Mouse (Mus musculus) MEL (cell line): Measurements from ENCODE around the gene Spata7. TPM values are rescaled to one million over a fixed set of nuclear protein-coding genes. Genes with fewer than 3 reads are reported as not detected.

Experiments used
- DNase-seq: peaks from one replicate; pipeline ENCODE4 v3.0.0; 2011; ENCODE audit warnings: low read depth, low spot score
- H3K27ac ChIP-seq: 2 replicates; pipeline ENCODE4 v1.5.1; 2012; ENCODE audit warnings: low read depth, mild to moderate bottlenecking, control low read depth, low read length, moderate library complexity; ENCODE audit not compliant: control insufficient read depth
- H3K27me3 ChIP-seq, 2 experiments: fragments of 150-350 bp in 1 of 2; sonication (generic) in 1 of 2; 2 replicates each; pipeline ENCODE4 v1.6.1; 2012; ENCODE audit warnings: low read length in 2 of 2, mild to moderate bottlenecking in 2 of 2, improper control_type of control experiment in 1 of 2, moderate library complexity in 1 of 2; ENCODE audit not compliant: insufficient read depth in 2 of 2, control insufficient read depth in 1 of 2
- H3K36me3 ChIP-seq, 2 experiments: 2 replicates each; pipeline ENCODE4 v1.6.1; 2012 to 2014; ENCODE audit warnings: low read length in 2 of 2, improper control_type of control experiment in 1 of 2, inconsistent platforms in 1 of 2, mild to moderate bottlenecking in 1 of 2; ENCODE audit not compliant: insufficient read depth in 2 of 2, control insufficient read depth in 1 of 2
- H3K4me1 ChIP-seq, 2 experiments: fragments of 150-350 bp in 1 of 2; sonication (generic) in 1 of 2; 2 replicates each; pipeline ENCODE4 v1.6.1; 2012; ENCODE audit warnings: low read length in 2 of 2, improper control_type of control experiment in 1 of 2, mild to moderate bottlenecking in 1 of 2; ENCODE audit not compliant: insufficient read depth in 2 of 2, control insufficient read depth in 1 of 2
- H3K4me3 ChIP-seq, 2 experiments: fragments of 150-350 bp in 1 of 2; sonication (generic) in 1 of 2; 2 replicates each; pipeline ENCODE4 v1.5.1; 2012; ENCODE audit warnings: low read depth in 2 of 2, low read length in 2 of 2, mild to moderate bottlenecking in 2 of 2, moderate library complexity in 2 of 2, control low read depth in 1 of 2, improper control_type of control experiment in 1 of 2; ENCODE audit not compliant: control insufficient read depth in 1 of 2, insufficient read depth in 1 of 2
- H3K79me2 ChIP-seq: 2 replicates; pipeline ENCODE4 v1.6.1; 2012; ENCODE audit warnings: mild to moderate bottlenecking, low read length, moderate library complexity; ENCODE audit not compliant: control insufficient read depth, poor library complexity, insufficient read depth
- H3K9ac ChIP-seq: 2 replicates; pipeline ENCODE4 v1.6.1; 2012; ENCODE audit warnings: low read depth, mild to moderate bottlenecking, control low read depth, low read length, moderate library complexity; ENCODE audit not compliant: control insufficient read depth, poor library complexity, severe bottlenecking
- H3K9me3 ChIP-seq: fragments of 150-350 bp; sonication (generic); replicated peaks from 2 replicates; pipeline ENCODE4 v1.6.1; 2012; ENCODE audit warnings: mild to moderate bottlenecking, low read length, improper control_type of control experiment, moderate library complexity; ENCODE audit not compliant: insufficient read depth
- CHD1 ChIP-seq: IDR thresholded peaks from 2 replicates; pipeline ENCODE4 v1.6.1; 2012; ENCODE audit warnings: low read depth, mild to moderate bottlenecking, inconsistent platforms, low read length, improper control_type of control experiment
- ELF1 ChIP-seq: IDR thresholded peaks from 2 replicates; pipeline ENCODE4 v1.6.1; 2014; ENCODE audit warnings: low read depth, mild to moderate bottlenecking, inconsistent platforms, low read length, improper control_type of control experiment, moderate library complexity
- ETS1 ChIP-seq: IDR thresholded peaks from 2 replicates; pipeline ENCODE4 v1.6.1; 2012; ENCODE audit warnings: low read depth, mild to moderate bottlenecking, inconsistent platforms, low read length, improper control_type of control experiment, moderate library complexity
- HCFC1 ChIP-seq: IDR thresholded peaks from 2 replicates; pipeline ENCODE4 v1.6.1; 2012; ENCODE audit warnings: low read depth, mild to moderate bottlenecking, inconsistent platforms, low read length, improper control_type of control experiment, moderate library complexity
- KAT2A ChIP-seq: conservative IDR thresholded peaks from 2 replicates; pipeline ENCODE4 v1.6.1; 2012; ENCODE audit warnings: low read depth, low read length, improper control_type of control experiment, inconsistent platforms
- MAFK ChIP-seq: IDR thresholded peaks from 2 replicates; pipeline ENCODE4 v1.6.1; 2011; ENCODE audit warnings: low read depth, mild to moderate bottlenecking, low read length, improper control_type of control experiment, borderline replicate concordance
- MAX ChIP-seq: IDR thresholded peaks from 2 replicates; pipeline ENCODE4 v1.6.1; 2011; ENCODE audit warnings: low read length, improper control_type of control experiment
- MAZ ChIP-seq: IDR thresholded peaks from 2 replicates; pipeline ENCODE4 v1.6.1; 2012; ENCODE audit warnings: low read depth, mild to moderate bottlenecking, inconsistent platforms, low read length, improper control_type of control experiment
- MEF2A ChIP-seq: IDR thresholded peaks from 2 replicates; pipeline ENCODE4 v1.6.1; 2014; ENCODE audit warnings: low read depth, mild to moderate bottlenecking, inconsistent platforms, low read length, improper control_type of control experiment; ENCODE audit not compliant: poor library complexity, insufficient replicate concordance, severe bottlenecking; ENCODE audit errors: extremely low read depth
- MXI1 ChIP-seq: IDR thresholded peaks from 2 replicates; pipeline ENCODE4 v1.6.1; 2011; ENCODE audit warnings: mild to moderate bottlenecking, low read depth, low read length, improper control_type of control experiment
- MYC ChIP-seq: IDR thresholded peaks from 2 replicates; pipeline ENCODE4 v1.6.1; 2011; ENCODE audit warnings: low read depth, mild to moderate bottlenecking, low read length, improper control_type of control experiment, moderate library complexity
- NELFE ChIP-seq: IDR thresholded peaks from 2 replicates; pipeline ENCODE4 v1.6.1; 2011; ENCODE audit warnings: low read depth, low read length, improper control_type of control experiment
- NRF1 ChIP-seq: IDR thresholded peaks from 2 replicates; pipeline ENCODE4 v1.6.1; 2014; ENCODE audit warnings: low read depth, mild to moderate bottlenecking, inconsistent platforms, low read length, improper control_type of control experiment, moderate library complexity; ENCODE audit not compliant: poor library complexity, insufficient read depth, severe bottlenecking
- POLR2AphosphoS2 ChIP-seq: IDR thresholded peaks from 2 replicates; pipeline ENCODE4 v1.6.1; 2011; ENCODE audit warnings: low read length, improper control_type of control experiment
- POLR2AphosphoS5 ChIP-seq: IDR thresholded peaks from 2 replicates; pipeline ENCODE4 v1.6.1; 2012; ENCODE audit warnings: low read depth, borderline replicate concordance, mild to moderate bottlenecking, inconsistent platforms, low read length, moderate library complexity, mixed read lengths
- RAD21 ChIP-seq: IDR thresholded peaks from 2 replicates; pipeline ENCODE4 v1.6.1; 2011; ENCODE audit warnings: mild to moderate bottlenecking, low read depth, low read length, improper control_type of control experiment
- RCOR1 ChIP-seq: IDR thresholded peaks from 2 replicates; pipeline ENCODE4 v1.6.1; 2012; ENCODE audit warnings: low read depth, mild to moderate bottlenecking, inconsistent platforms, low read length, improper control_type of control experiment
- TAL1 ChIP-seq: IDR thresholded peaks from 2 replicates; pipeline ENCODE4 v1.6.1; 2012; ENCODE audit warnings: mild to moderate bottlenecking, inconsistent platforms, low read length, moderate library complexity, mixed read lengths
- TBP ChIP-seq: IDR thresholded peaks from 2 replicates; pipeline ENCODE4 v1.8.0; 2011; ENCODE audit warnings: low read depth, low read length, improper control_type of control experiment
- TCF12 ChIP-seq: IDR thresholded peaks from 2 replicates; pipeline ENCODE4 v1.6.1; 2014; ENCODE audit warnings: low read depth, mild to moderate bottlenecking, inconsistent platforms, low read length, improper control_type of control experiment, moderate library complexity
- ZC3H11A ChIP-seq: IDR thresholded peaks from 2 replicates; pipeline ENCODE4 v1.6.1; 2012; ENCODE audit warnings: low read depth, mild to moderate bottlenecking, inconsistent platforms, low read length, improper control_type of control experiment
- ZKSCAN1 ChIP-seq: IDR thresholded peaks from 2 replicates; pipeline ENCODE4 v1.6.1; 2012; ENCODE audit warnings: low read depth, mild to moderate bottlenecking, inconsistent platforms, low read length, improper control_type of control experiment, moderate library complexity
- ZMIZ1 ChIP-seq: IDR thresholded peaks from 2 replicates; pipeline ENCODE4 v1.6.1; 2012; ENCODE audit warnings: low read depth, mild to moderate bottlenecking, inconsistent platforms, low read length, improper control_type of control experiment, moderate library complexity
- ZNF384 ChIP-seq: IDR thresholded peaks from 2 replicates; pipeline ENCODE4 v1.6.1; 2012; ENCODE audit warnings: low read depth, mild to moderate bottlenecking, inconsistent platforms, low read length, improper control_type of control experiment
- polyA plus RNA-seq, 2 experiments: library from polyadenylated mRNA; stranded (reverse) in 1 of 2; unstranded in 1 of 2; fragments of >175 nt in 1 of 2; fragments of >200 nt in 1 of 2; gene quantifications; 2 replicates each; pipeline versions ENCODE4 v1.2.1 to v1.2.4; 2012; ENCODE audit warnings: low replicate concordance in 2 of 2, low read depth in 1 of 2; ENCODE audit not compliant: insufficient read length in 2 of 2, insufficient read depth in 1 of 2, missing spikeins in 1 of 2
- total RNA-seq: library from RNA; depleted of rRNA; stranded (reverse); fragments of 300-350 nt; gene quantifications from 2 replicates; pipeline ENCODE4 v1.2.3, GENCODE M21; 2012

Spata7 gene
- total and polyA plus RNA-seq, 3 experiments = 4.0 to 5.5 TPM; not detected in 1

GRCm38 (mm10) chr12:98669086-98669485, 41.1 kb downstream of the Spata7 start:
- Histone ChIP-seq H3K27me3 (no peaks in the 10 kb centered on the region), H3K4me3 (no peak overlapping the region), H3K9me3 (no peaks in the 10 kb centered on the region), H3K27ac (no peak overlapping the region), H3K36me3 (peaks cover 0 to 4% of the 10 kb centered on the region in 2 experiments; a peak in 1 of 4 replicates), H3K4me1 (peaks cover 3 to 4% of the 10 kb centered on the region in 2 experiments; a peak in 2 of 4 replicates), H3K9ac (no peak overlapping the region), H3K79me2 (no peaks in the 10 kb centered on the region)
- no peak for TF ChIP-seq ZC3H11A
- no peak for TF ChIP-seq ETS1
- TF ChIP-seq HCFC1 = no peak
- TF ChIP-seq ELF1 = no peak
- no peak for TF ChIP-seq TBP
- TF ChIP-seq POLR2AphosphoS5 = no peak
- no peak for TF ChIP-seq TCF12
- TF ChIP-seq ZKSCAN1 = no peak
- no peak for DNase-seq

- Histone ChIP-seq H3K36me3 (peaks cover 0 to 4% of the 10 kb centered on the region in 2 experiments; a peak in 1 of 4 replicates), H3K4me1 (peaks cover 3 to 4% of the 10 kb centered on the region in 2 experiments; a peak in 2 of 4 replicates), H3K27ac (no peak overlapping the region), H3K9me3 (no peaks in the 10 kb centered on the region), H3K9ac (no peak overlapping the region), H3K27me3 (no peaks in the 10 kb centered on the region), H3K79me2 (no peaks in the 10 kb centered on the region), H3K4me3 (no peak overlapping the region)
- TF ChIP-seq RAD21 = no peak
- TF ChIP-seq CHD1 = no peak
- no peak for TF ChIP-seq NELFE
- TF ChIP-seq KAT2A = no peak
- no peak for TF ChIP-seq MAZ
- no peak for TF ChIP-seq TCF12
- no peak for TF ChIP-seq NRF1
- TF ChIP-seq MYC = no peak
- TF ChIP-seq MXI1 = no peak
- TF ChIP-seq ZC3H11A = no peak
- TF ChIP-seq ELF1 = no peak
- TF ChIP-seq POLR2AphosphoS2 = no peak
- no peak for TF ChIP-seq RCOR1
- TF ChIP-seq ZMIZ1 = no peak
- no peak for TF ChIP-seq MAFK
- no peak for TF ChIP-seq MEF2A
- no peak for TF ChIP-seq ZNF384
- TF ChIP-seq MAX = no peak
- TF ChIP-seq TAL1 = no peak
- DNase-seq = no peak
Observed at GRCm38 (mm10) chr12:98669864-98670263, 41.9 kb downstream of the Spata7 start.
